Mouse (Mus musculus) midbrain, embryonic 14.5 days (tissue): ENCODE data around the gene Agxt. TPM values are rescaled to one million over a fixed set of nuclear protein-coding genes. Genes with fewer than 3 reads are reported as not detected.

Experiments
- polyA plus RNA-seq: library from polyadenylated mRNA; unstranded; fragments of >200 nt; fragmentation: Nextera tagmentation; extraction: Ambion mirVana; gene quantifications from 2 replicates; pipeline ENCODE4 v1.2.1, GENCODE M21; 2014

Agxt gene
- polyA plus RNA-seq, 1 experiment from 2014 or later: not detected

Other genes starting within 250 kb of the Agxt start
- gene Ankmy1, start 232.3 kb upstream of the Agxt start, polyA plus RNA-seq: 1.6 and 2.6 TPM in 2 replicates
- gene Dusp28, start 228.3 kb upstream of the Agxt start, polyA plus RNA-seq: 14.2 and 14.4 TPM in 2 replicates
- 26.8 and 34.9 TPM in 2 replicates for gene Rnpepl1, start 224.5 kb upstream of the Agxt start, polyA plus RNA-seq
- gene Capn10, start 200.9 kb upstream of the Agxt start, polyA plus RNA-seq: 52.6 and 56.1 TPM in 2 replicates
- gene Gpr35, start 184.4 kb upstream of the Agxt start, polyA plus RNA-seq: 0.16 and 1.3 TPM in 2 replicates
- not detected in 2 replicates for gene Aqp12, start 128.9 kb upstream of the Agxt start, polyA plus RNA-seq
- gene Kif1a, start 33.3 kb upstream of the Agxt start, polyA plus RNA-seq: 228 and 350 TPM in 2 replicates
- gene 2310007B03Rik, start 25.7 kb downstream of the Agxt start, polyA plus RNA-seq: not detected in 2 replicates
- 0.05 and 0.09 TPM in 2 replicates for gene Crocc2, start 33.5 kb downstream of the Agxt start, polyA plus RNA-seq
- gene Sned1, start 100.6 kb downstream of the Agxt start, polyA plus RNA-seq: 3.0 and 7.2 TPM in 2 replicates
- gene Mterf4, start 170.7 kb downstream of the Agxt start, polyA plus RNA-seq: 27.7 and 30.0 TPM in 2 replicates
- 54.7 and 64.1 TPM in 2 replicates for gene Ppp1r7, start 207.6 kb downstream of the Agxt start, polyA plus RNA-seq
- 4.2 and 5.7 TPM in 2 replicates for gene Pask, start 208.2 kb downstream of the Agxt start, polyA plus RNA-seq
- gene Ano7, start 238.7 kb downstream of the Agxt start, polyA plus RNA-seq: 0.68 and 0.69 TPM in 2 replicates